Mouse (Mus musculus) mouse trophoblast stem cell (cell line): ENCODE data around the gene Gnpda2.

Experiments
- in situ Hi-C, 2 experiments: fragments of 300-500 bp; cut with MseI, MboI; formaldehyde crosslinking; loops; 2 replicates in 1 of 2; 3 replicates in 1 of 2; pipeline ENCODE4 v1.15.1; 2025

Gene Gnpda2

DNA sequence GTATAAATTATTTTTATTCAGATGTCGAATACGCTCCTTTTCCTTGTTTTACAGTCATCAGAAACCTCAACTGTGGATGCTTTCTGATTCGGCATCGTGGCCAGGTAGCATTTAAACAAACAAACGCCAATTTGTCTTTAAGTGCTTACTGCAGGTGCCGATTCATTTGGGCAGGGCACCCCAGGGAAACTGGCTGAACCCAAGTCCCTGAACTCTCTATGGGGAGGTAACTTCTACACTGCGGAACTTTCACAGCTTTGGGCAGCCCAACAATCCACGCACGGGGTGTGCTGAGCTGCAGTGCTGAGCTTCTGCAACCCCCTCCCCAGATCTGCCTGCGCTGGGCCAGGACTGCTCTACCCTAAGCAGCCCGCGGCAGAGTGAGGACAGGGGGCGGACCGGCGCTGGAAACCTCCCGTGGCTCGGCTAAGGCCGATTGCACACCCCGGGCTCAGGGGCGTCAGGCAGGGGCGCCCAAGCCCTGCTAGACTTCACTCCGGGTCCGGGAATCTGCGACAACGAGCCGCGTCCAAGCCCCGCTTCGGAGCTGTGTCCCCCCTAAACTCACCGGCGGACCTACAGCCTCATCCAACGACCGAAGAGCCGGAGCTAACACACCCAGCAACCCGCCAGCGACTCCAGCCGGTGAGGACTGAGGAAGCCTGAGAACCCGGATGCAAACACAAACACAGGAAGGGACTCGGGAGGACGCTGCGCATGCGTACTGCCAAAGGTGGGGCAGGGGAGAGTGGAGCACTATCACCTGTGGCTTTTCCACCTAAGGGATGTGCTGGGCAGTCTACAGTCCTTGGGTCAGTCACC is at the start of gene Gnpda2:
Gene Gnpda2 (minus strand): TSS at position 701 of the 822 bp plus-strand sequence.
- in situ Hi-C loops: no loop called here

- in situ Hi-C loops: no loop called here
Measured at GRCm38 (mm10) chr5:69634766-69635165, 42.6 kb upstream of the Gnpda2 start.

DNA sequence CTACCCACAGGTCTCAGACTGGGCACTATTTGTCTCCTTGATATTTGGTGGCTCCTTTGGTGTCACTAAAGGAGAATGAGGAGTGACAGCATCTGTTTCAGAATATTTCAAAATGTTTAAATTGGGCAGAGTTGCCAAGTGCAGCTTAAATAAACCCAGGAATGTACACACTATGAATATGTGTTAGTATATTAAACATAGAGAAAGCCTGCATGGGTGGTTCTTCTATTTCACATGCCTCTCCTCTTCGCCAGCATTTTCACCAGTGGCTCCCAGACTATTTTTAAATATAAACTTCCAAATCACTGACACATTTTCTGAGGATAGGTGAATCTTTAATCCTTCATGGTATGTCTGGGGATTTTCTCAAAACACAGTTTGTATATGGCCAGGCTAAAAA is 28.8 kb upstream of the Gnpda2 start:
- in situ Hi-C loops: no loop called here

GRCm38 (mm10) chr5:69613209-69613796 is 21.2 kb upstream of the Gnpda2 start:
- in situ Hi-C loops: no loop called here

GRCm38 (mm10) chr5:69601027-69601426 is 8.9 kb upstream of the Gnpda2 start:
- in situ Hi-C loops: no loop called here

- in situ Hi-C loops: no loop called here
Measured at GRCm38 (mm10) chr5:69557404-69557935, 34.7 kb downstream of the Gnpda2 start.

DNA sequence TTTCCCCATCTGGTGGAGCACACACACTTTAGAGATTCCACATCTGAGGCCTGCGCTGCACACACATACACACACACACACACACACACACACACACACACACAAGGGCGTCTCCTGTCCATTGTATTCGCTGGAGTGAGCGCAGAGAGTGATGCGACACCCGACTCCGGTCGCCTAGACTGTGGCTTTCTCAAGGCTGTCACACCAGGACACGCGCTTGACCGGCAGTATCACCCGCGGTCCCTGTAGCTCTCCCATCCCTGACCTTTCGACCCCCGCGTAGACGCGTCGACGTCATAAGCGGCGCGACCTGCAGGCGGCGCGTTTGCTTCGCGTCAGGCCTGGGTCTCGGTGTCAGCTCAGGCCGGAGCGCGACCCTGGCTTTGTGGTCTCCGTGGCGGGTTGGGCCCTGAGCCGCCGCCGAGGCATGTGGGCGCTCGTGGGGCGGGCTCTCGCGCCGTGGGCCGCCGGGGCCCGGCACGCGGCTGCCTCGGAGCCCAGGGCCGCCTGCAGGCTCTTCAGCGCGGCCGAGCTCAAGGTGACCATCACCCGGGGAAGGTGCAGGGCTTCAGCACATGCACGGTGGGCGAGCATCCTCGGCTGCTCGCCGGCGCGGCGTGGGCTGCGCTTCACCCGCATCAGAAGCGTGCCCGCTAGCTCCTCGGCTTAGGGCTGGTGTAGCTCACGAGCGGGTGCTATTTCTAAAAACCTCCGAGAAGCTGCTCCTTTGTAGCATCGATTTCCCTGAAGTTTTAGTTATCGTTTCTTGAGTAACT is 35.3 kb downstream of the Gnpda2 start, which contains the start of gene Guf1:
Gene Guf1 (plus strand): TSS at position 296 of the 776 bp plus-strand sequence.
- in situ Hi-C loops: no loop called here

DNA sequence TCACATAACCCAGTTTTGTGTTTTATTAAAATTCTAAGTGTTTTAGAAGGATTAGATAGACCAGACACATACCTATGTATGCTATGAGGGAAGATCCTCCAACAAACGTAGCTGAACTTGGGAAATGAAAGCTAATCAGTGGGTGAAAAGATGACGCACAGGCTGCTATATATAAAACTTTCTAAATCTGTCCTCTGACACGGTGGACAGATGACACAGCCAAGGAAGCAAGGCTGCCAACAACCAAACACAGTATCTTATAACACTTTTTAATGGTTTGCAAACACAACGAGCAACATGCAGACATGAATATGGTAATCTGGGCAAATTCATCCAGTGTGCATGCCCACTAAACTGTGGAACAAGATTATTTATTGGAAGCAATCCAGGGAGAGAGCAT is 49.7 kb downstream of the Gnpda2 start, which contains the start of gene Yipf7:
Gene Yipf7 (minus strand): TSS at position 160 of the 400 bp plus-strand sequence.
- in situ Hi-C loops: no loop called here

DNA sequence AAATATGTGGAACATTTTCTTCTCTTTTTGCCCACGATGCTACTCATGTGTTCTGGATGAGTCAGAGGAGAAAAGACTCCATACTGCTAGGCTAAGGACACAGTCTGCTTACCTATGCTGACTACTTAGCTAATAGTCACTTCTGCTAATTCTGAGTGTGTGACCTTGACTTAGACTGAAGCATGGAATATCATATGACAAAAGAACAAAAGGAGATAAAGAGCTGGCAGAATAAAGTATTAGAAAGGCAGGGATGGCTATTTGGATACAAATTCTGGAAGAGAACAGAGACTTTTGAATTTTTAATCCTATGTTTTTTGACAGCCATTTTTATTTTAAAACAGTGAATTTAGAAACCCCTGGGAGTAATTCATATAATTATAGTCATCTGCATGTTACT is 50.5 kb downstream of the Gnpda2 start:
- in situ Hi-C loops: no loop called here

DNA sequence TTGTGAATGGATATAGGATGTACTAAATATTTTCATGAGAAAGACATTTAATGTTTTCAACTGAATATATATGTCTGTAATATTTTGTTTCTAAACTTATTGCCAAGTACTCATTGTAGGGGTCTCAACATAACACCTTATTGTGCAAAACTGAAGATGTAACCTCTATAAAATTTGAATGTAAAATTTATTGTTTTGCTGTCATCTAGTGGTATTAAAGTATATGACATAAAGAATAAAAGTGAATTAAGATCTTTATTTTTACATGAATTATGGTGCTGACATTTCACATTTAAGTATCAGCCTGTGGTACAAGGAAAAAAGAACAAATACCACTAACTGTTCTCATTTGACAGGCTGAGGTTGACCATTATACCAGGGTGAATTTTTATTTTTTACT is 68.2 kb downstream of the Gnpda2 start:
- in situ Hi-C loops: loop anchor here in 1 of 2 experiments (10.0 to 25.0 kb wide), 2 partner anchors 179 to 1262 kb away; partner anchors contain the start of gene Kctd8
